ENCODE assay signal across 39 mouse cellular contexts in genomic region chr10:94247748-94248349, GRCm38 (mm10). TPM values are rescaled to one million over a fixed set of nuclear protein-coding genes. Genes with fewer than 3 reads are reported as not detected.
DNase-seq lines count a peak whose midpoint lies in the region; TF ChIP-seq lines count a peak whose summit lies in the region.
"Had no signal": no experiment of that assay in that cellular context is flagged by ENCODE, and none has a peak within 500 bp of the region (broad histone marks: within the 10 kb centered on the region; RNA-seq: fewer than 3 reads in every experiment).

No protein-coding gene starts in this region.

- no peak for DNase-seq in gastrocnemius, adult 2 months
- no peak for DNase-seq in gastrocnemius, postnatal 4 days (ENCODE audit: low spot score in 2 of 2)
- peak; percentile 28 for DNase-seq in thymus, postnatal 25 days
- DNase-seq in thymus, postnatal 0 days (ENCODE audit: low spot score), result no peak
- peak; percentile 28 for DNase-seq in brain, adult 2 months (ENCODE audit: low read depth, low spot score)
- DNase-seq in kidney, adult 11 months, result no peak
- no peak for DNase-seq in adrenal gland, adult 2 months
- DNase-seq: adrenal gland, postnatal 36 days; B cell, adult 2 months; cerebellum, adult 2 months; cerebellum, postnatal 14 days; gastrocnemius, postnatal 36 days; heart, postnatal 4 days; kidney, adult 18-20 months; kidney, postnatal 25 days; lung, embryonic 14.5 days; lung, postnatal 14 days; right cerebral cortex, postnatal 25 days had no signal

- peak overlapping the region; percentile 79 for H3K27ac ChIP-seq in gastrocnemius, adult 2 months
- H3K27ac ChIP-seq: hindbrain, embryonic 14.5 days; kidney, embryonic 15.5 days; left cerebral cortex, adult 2 months; limb, embryonic 12.5 days; liver, embryonic 15.5 days; midbrain, embryonic 10.5 days; midbrain, embryonic 15.5 days; neural tube, embryonic 15.5 days; stomach, postnatal 0 days had no signal

- peak overlapping the region; percentile 39; the same call in 1 of the 2 replicates for H3K4me3 ChIP-seq in gastrocnemius, adult 2 months
- H3K4me3 ChIP-seq: erythroblast, embryonic 14.5 days; kidney, embryonic 15.5 days; left cerebral cortex, adult 2 months; limb, embryonic 12.5 days; liver, embryonic 15.5 days; midbrain, embryonic 10.5 days; midbrain, embryonic 15.5 days; neural tube, embryonic 15.5 days had no signal

- intact Hi-C loops in gastrocnemius, adult 2 months (cut with DNase I), result no loop called here

- no peak for TF ChIP-seq CTCF in gastrocnemius, adult 2 months (IDR thresholded peaks at IDR 0.05)

RNA-seq across cellular contexts. Expression of gene Ndufa12, which starts 49.3 kb away (rescaled TPM):
- 100 to 1,000 TPM; 596 to 744 TPM for total RNA-seq in gastrocnemius, adult 2 months (2021)
- 100 to 1,000 TPM; 345 to 383 TPM for total RNA-seq in gastrocnemius, postnatal 4 days (2021)
- polyA plus RNA-seq in thymus, postnatal 0 days (2015; fragmentation: Nextera tagmentation; extraction: Ambion mirVana), result 436 and 485 TPM in 2 replicates
- total RNA-seq in adrenal gland, adult 2 months (2021), result 100 to 1,000 TPM; 406 to 525 TPM
- polyA plus RNA-seq in adrenal gland, adult 2 months (2012; rRNA removed), result 18.2 and 24.4 TPM in 2 replicates

RNA-seq across cellular contexts. Expression of gene Gm4792, which starts 50.7 kb away (rescaled TPM):
- total RNA-seq in gastrocnemius, adult 2 months (2021), result not detected
- not detected for total RNA-seq in gastrocnemius, postnatal 4 days (2021)
- not detected in 2 replicates for polyA plus RNA-seq in thymus, postnatal 0 days (2015; fragmentation: Nextera tagmentation; extraction: Ambion mirVana)
- total RNA-seq in adrenal gland, adult 2 months (2021), result not detected
- not detected in 2 replicates for polyA plus RNA-seq in adrenal gland, adult 2 months (2012; rRNA removed)
- total RNA-seq: adrenal gland, adult 18-20 months; adrenal gland, postnatal 36 days; gastrocnemius, postnatal 36 days; heart, postnatal 4 days; layer of hippocampus, adult 18-20 months; layer of hippocampus, postnatal 10 days; left cerebral cortex, adult 2 months; left cerebral cortex, postnatal 25 days; liver, adult 2 months had no signal
- polyA plus RNA-seq: cerebellum, adult 2 months; cortical plate, adult 2 months; embryonic facial prominence, embryonic 14.5 days; erythroblast, embryonic 14.5 days; forebrain, embryonic 11.5 days; forebrain, embryonic 16.5 days; inflammation-experienced regulatory T-cells, adult 6 months; kidney, embryonic 15.5 days; limb, embryonic 12.5 days; liver, adult 2 months; liver, embryonic 15.5 days; lung, embryonic 14.5 days; midbrain, embryonic 10.5 days; midbrain, embryonic 15.5 days; spleen, adult 2 months had no signal

Comparison
In these comparisons a context has a peak if more than half of its experiments do, and no peak if none do; other contexts are left out.
1. DNase-seq: peak in thymus, postnatal 25 days (single experiment) and brain, adult 2 months (single experiment); none in gastrocnemius, adult 2 months (single experiment), gastrocnemius, postnatal 4 days (0 of 2), thymus, postnatal 0 days (single experiment), kidney, adult 11 months (single experiment) and adrenal gland, adult 2 months (single experiment).